In genomic region chr5:118676151-118676918, GRCm38 (mm10) we compare ENCODE assay signal across 16 mouse cellular contexts.
DNase-seq lines count a peak whose midpoint lies in the region; ATAC-seq and TF ChIP-seq lines count a peak whose summit lies in the region.
"Had no signal": no experiment of that assay in that cellular context is flagged by ENCODE, and none has a peak within 500 bp of the region (broad histone marks: within the 10 kb centered on the region; RNA-seq: fewer than 3 reads in every experiment).

No protein-coding gene starts in this region.

- H3K9ac ChIP-seq in heart, embryonic 14.5 days (ENCODE audit: low read length), result no peak overlapping the region
- no peak overlapping the region for H3K9ac ChIP-seq in liver, embryonic 13.5 days
- no peak overlapping the region for H3K9ac ChIP-seq in liver, embryonic 12.5 days
- H3K9ac ChIP-seq in lung, postnatal 0 days (replicated peaks; ENCODE audit: low read depth), result no peak overlapping the region
- H3K9ac ChIP-seq: embryonic facial prominence, embryonic 15.5 days; neural tube, embryonic 13.5 days had no signal

- DNase-seq in heart, embryonic 10.5 days (ENCODE audit: low spot score), result no peak
- DNase-seq in liver, embryonic 13.5 days, result no peak
- DNase-seq in heart, postnatal 10 days, result peak; percentile 57
- peak; percentile 64 for DNase-seq in thymus, postnatal 0 days (ENCODE audit: low spot score)
- no peak for DNase-seq in T-cell, adult 2 months (ENCODE audit: low spot score)
- DNase-seq in lung, postnatal 0 days (ENCODE audit: low spot score), result no peak
- DNase-seq: cerebellum, postnatal 25 days; gastrocnemius, postnatal 36 days; lung, postnatal 4 days had no signal

- H3K36me3 ChIP-seq in heart, embryonic 14.5 days (ENCODE audit: control insufficient read depth, insufficient read depth, low read length), result no peaks in the 10 kb centered on the region; the same call in 1 of the 2 replicates
- H3K36me3 ChIP-seq in heart, embryonic 10.5 days, result peaks cover 7% of the 10 kb centered on the region; the same call in 1 of the 2 replicates
- peaks cover 42% of the 10 kb centered on the region for H3K36me3 ChIP-seq in liver, embryonic 13.5 days
- H3K36me3 ChIP-seq in liver, embryonic 12.5 days, result peaks cover 52% of the 10 kb centered on the region
- H3K36me3 ChIP-seq in lung, postnatal 0 days (ENCODE audit: insufficient read depth, low read length), result no peaks in the 10 kb centered on the region

- H3K27ac ChIP-seq in heart, embryonic 14.5 days (replicated peaks in 1 of 2; ENCODE audit: control insufficient read depth in 1 of 2, insufficient read depth in 1 of 2, low read depth in 2 of 2, low read length in 2 of 2), result peak overlapping the region in 1 of 2 experiments; percentile 82; a peak in 2 of 4 replicates
- H3K27ac ChIP-seq in heart, embryonic 10.5 days, result no peak overlapping the region
- no peak overlapping the region for H3K27ac ChIP-seq in liver, embryonic 13.5 days
- H3K27ac ChIP-seq in liver, embryonic 12.5 days, result no peak overlapping the region
- H3K27ac ChIP-seq in lung, postnatal 0 days (ENCODE audit: low read length), result no peak overlapping the region
- H3K27ac ChIP-seq: embryonic facial prominence, embryonic 15.5 days; left cerebral cortex, adult 2 months; neural tube, embryonic 13.5 days had no signal

- no peak for ATAC-seq in heart, embryonic 14.5 days (ENCODE audit: insufficient number of reproducible peaks, insufficient read depth, low FRiP score, low read depth)
- 0 out of 2 replicates have a peak, but pooled peaks have one; percentile 10 for ATAC-seq in liver, embryonic 13.5 days (ENCODE audit: low read depth)
- no peak for ATAC-seq in liver, embryonic 12.5 days
- no peak for ATAC-seq in lung, postnatal 0 days
- ATAC-seq: CD4-positive, CD25-positive, alpha-beta regulatory T cell, adult 4 months; midbrain, embryonic 16.5 days had no signal

- no peak for TF ChIP-seq CTCF in lung, postnatal 0 days (IDR thresholded peaks at IDR 0.05)

- no peaks in the 10 kb centered on the region for H3K27me3 ChIP-seq in heart, embryonic 14.5 days (ENCODE audit: control insufficient read depth, insufficient read depth, low read length)
- no peaks in the 10 kb centered on the region for H3K27me3 ChIP-seq in heart, embryonic 10.5 days (ENCODE audit: insufficient read depth, poor library complexity, severe bottlenecking)
- no peaks in the 10 kb centered on the region for H3K27me3 ChIP-seq in liver, embryonic 13.5 days
- H3K27me3 ChIP-seq in liver, embryonic 12.5 days (replicated peaks), result no peaks in the 10 kb centered on the region
- H3K27me3 ChIP-seq in lung, postnatal 0 days (replicated peaks; ENCODE audit: insufficient read depth, low read length), result no peaks in the 10 kb centered on the region
- H3K27me3 ChIP-seq: embryonic facial prominence, embryonic 15.5 days; neural tube, embryonic 13.5 days had no signal

- TF ChIP-seq EP300 in lung, postnatal 0 days (IDR thresholded peaks at IDR 0.05), result no peak

- H3K9me3 ChIP-seq in heart, embryonic 14.5 days (ENCODE audit: control insufficient read depth, low read length), result no peaks in the 10 kb centered on the region
- no peaks in the 10 kb centered on the region for H3K9me3 ChIP-seq in heart, embryonic 10.5 days
- H3K9me3 ChIP-seq in liver, embryonic 13.5 days (replicated peaks), result no peaks in the 10 kb centered on the region
- no peaks in the 10 kb centered on the region for H3K9me3 ChIP-seq in liver, embryonic 12.5 days (replicated peaks)
- no peaks in the 10 kb centered on the region for H3K9me3 ChIP-seq in lung, postnatal 0 days (ENCODE audit: low read length)
- H3K9me3 ChIP-seq: embryonic facial prominence, embryonic 15.5 days; neural tube, embryonic 13.5 days had no signal

- no peak overlapping the region for H3K4me3 ChIP-seq in heart, embryonic 14.5 days (ENCODE audit: control insufficient read depth in 1 of 2, insufficient read depth in 1 of 2, low read depth in 1 of 2, low read length in 2 of 2)
- no peak overlapping the region for H3K4me3 ChIP-seq in heart, embryonic 10.5 days
- H3K4me3 ChIP-seq in liver, embryonic 13.5 days (replicated peaks), result no peak overlapping the region
- H3K4me3 ChIP-seq in liver, embryonic 12.5 days, result no peak overlapping the region
- H3K4me3 ChIP-seq in lung, postnatal 0 days (ENCODE audit: low read depth, low read length), result no peak overlapping the region
- H3K4me3 ChIP-seq: embryonic facial prominence, embryonic 15.5 days; left cerebral cortex, adult 2 months; neural tube, embryonic 13.5 days had no signal

- H3K4me2 ChIP-seq in heart, embryonic 14.5 days (ENCODE audit: low read length), result peak overlapping the region; percentile 44
- H3K4me2 ChIP-seq in liver, embryonic 13.5 days, result no peak overlapping the region
- H3K4me2 ChIP-seq in liver, embryonic 12.5 days, result no peak overlapping the region
- H3K4me2 ChIP-seq in lung, postnatal 0 days (replicated peaks; ENCODE audit: low read depth, low read length), result no peak overlapping the region
- H3K4me2 ChIP-seq: embryonic facial prominence, embryonic 15.5 days; neural tube, embryonic 13.5 days had no signal

- peaks cover 36 to 65% of the 10 kb centered on the region in 2 experiments for H3K4me1 ChIP-seq in heart, embryonic 14.5 days (ENCODE audit: control insufficient read depth in 2 of 2, insufficient read depth in 2 of 2, low read length in 2 of 2)
- H3K4me1 ChIP-seq in heart, embryonic 10.5 days, result peaks cover 77% of the 10 kb centered on the region
- peaks cover 54% of the 10 kb centered on the region for H3K4me1 ChIP-seq in liver, embryonic 13.5 days (replicated peaks)
- peaks cover 49% of the 10 kb centered on the region for H3K4me1 ChIP-seq in liver, embryonic 12.5 days
- peaks cover 9% of the 10 kb centered on the region for H3K4me1 ChIP-seq in lung, postnatal 0 days (ENCODE audit: insufficient read depth, low read depth, low read length)

- intact Hi-C loops in heart, postnatal 10 days (cut with DNase I), result no loop called here

- 57% methylated on average over 8 of the region's 8 CpGs for WGBS in heart, embryonic 14.5 days
- WGBS in heart, embryonic 10.5 days, result 83% methylated on average over 8 of the region's 8 CpGs
- 83% methylated on average over 8 of the region's 8 CpGs for WGBS in liver, embryonic 13.5 days (ENCODE audit: insufficient replicate concordance)
- 86% methylated on average over 8 of the region's 8 CpGs for WGBS in liver, embryonic 12.5 days (ENCODE audit: insufficient replicate concordance)
- WGBS in lung, postnatal 0 days, result 75% methylated on average over 8 of the region's 8 CpGs

Comparison
In these comparisons a context has a peak if more than half of its experiments do, and no peak if none do; other contexts are left out.
1. DNase-seq: peak in heart, postnatal 10 days (2 of 2) and thymus, postnatal 0 days (single experiment); none in heart, embryonic 10.5 days (single experiment), liver, embryonic 13.5 days (single experiment), T-cell, adult 2 months (single experiment) and lung, postnatal 0 days (single experiment).